Mouse (Mus musculus): ENCODE data around the gene Wdr37. TPM values are rescaled to one million over a fixed set of nuclear protein-coding genes. Genes with fewer than 3 reads are reported as not detected.
A peak's percentile ranks its signal among the peaks of the same experiment; 100 is the strongest.

Wdr37 gene
- polyA plus RNA-seq, 1 experiment = 32.8 TPM

- no peaks in the 10 kb centered on the region; the same call in 1 of the 2 replicates for H3K4me1 ChIP-seq (ENCODE audit: control insufficient read depth, insufficient read depth, low read length)
- 0 out of 2 replicates have a peak overlapping the region, but pooled peaks have one; percentile 39 for H3K27ac ChIP-seq (ENCODE audit: insufficient read depth, low read length)
- peak overlapping the region; percentile 66 for H3K4me3 ChIP-seq (ENCODE audit: insufficient read depth, low read length)
- TF ChIP-seq POLR2A (IDR thresholded peaks at IDR 0.05; ENCODE audit: low read depth, low read length) (no peak), CTCF (IDR thresholded peaks at IDR 0.05; ENCODE audit: borderline replicate concordance, insufficient read depth, low read length) (no peak)
These were observed 1.6 kb downstream of the Wdr37 start for GRCm38 (mm10) chr13:8870160-8870509.

GRCm38 (mm10) chr13:8869578-8870157 is 2.0 kb downstream of the Wdr37 start:
- H3K4me3 ChIP-seq (ENCODE audit: insufficient read depth, low read length) = peak overlapping the region; percentile 66
- no peak overlapping the region for H3K27ac ChIP-seq (ENCODE audit: insufficient read depth, low read length)
- no peaks in the 10 kb centered on the region; the same call in 1 of the 2 replicates for H3K4me1 ChIP-seq (ENCODE audit: control insufficient read depth, insufficient read depth, low read length)
- no peak for TF ChIP-seq CTCF (IDR thresholded peaks at IDR 0.05; ENCODE audit: borderline replicate concordance, insufficient read depth, low read length)
- no peak for TF ChIP-seq POLR2A (IDR thresholded peaks at IDR 0.05; ENCODE audit: low read depth, low read length)

- Histone ChIP-seq H3K4me3 (ENCODE audit: insufficient read depth, low read length) (no peak overlapping the region), H3K27ac (ENCODE audit: insufficient read depth, low read length) (no peak overlapping the region), H3K4me1 (ENCODE audit: control insufficient read depth, insufficient read depth, low read length) (no peaks in the 10 kb centered on the region; the same call in 1 of the 2 replicates)
- TF ChIP-seq CTCF (IDR thresholded peaks at IDR 0.05; ENCODE audit: borderline replicate concordance, insufficient read depth, low read length) (no peak), POLR2A (IDR thresholded peaks at IDR 0.05; ENCODE audit: low read depth, low read length) (no peak)
These were observed 5.1 kb downstream of the Wdr37 start for GRCm38 (mm10) chr13:8866612-8867011.

- Histone ChIP-seq H3K4me3 (ENCODE audit: insufficient read depth, low read length) (no peak overlapping the region), H3K4me1 (ENCODE audit: control insufficient read depth, insufficient read depth, low read length) (no peaks in the 10 kb centered on the region; the same call in 1 of the 2 replicates), H3K27ac (ENCODE audit: insufficient read depth, low read length) (no peak overlapping the region)
- TF ChIP-seq CTCF (IDR thresholded peaks at IDR 0.05; ENCODE audit: borderline replicate concordance, insufficient read depth, low read length) = no peak
- TF ChIP-seq POLR2A (IDR thresholded peaks at IDR 0.05; ENCODE audit: low read depth, low read length) = no peak
These were observed 6.7 kb downstream of the Wdr37 start for GRCm38 (mm10) chr13:8864990-8865389.

- no peaks in the 10 kb centered on the region for H3K4me1 ChIP-seq (ENCODE audit: control insufficient read depth, insufficient read depth, low read length)
- H3K27ac ChIP-seq (ENCODE audit: insufficient read depth, low read length) = no peak overlapping the region
- TF ChIP-seq CTCF (IDR thresholded peaks at IDR 0.05; ENCODE audit: borderline replicate concordance, insufficient read depth, low read length) (no peak), POLR2A (IDR thresholded peaks at IDR 0.05; ENCODE audit: low read depth, low read length) (no peak)
- H3K4me3 ChIP-seq (ENCODE audit: insufficient read depth, low read length) = no peak overlapping the region
These were observed 10.8 kb downstream of the Wdr37 start for GRCm38 (mm10) chr13:8860861-8861260.

GRCm38 (mm10) chr13:8858453-8858852 is 13.3 kb downstream of the Wdr37 start:
- Histone ChIP-seq H3K4me3 (ENCODE audit: insufficient read depth, low read length) (no peak overlapping the region), H3K4me1 (ENCODE audit: control insufficient read depth, insufficient read depth, low read length) (no peaks in the 10 kb centered on the region), H3K27ac (ENCODE audit: insufficient read depth, low read length) (no peak overlapping the region)
- TF ChIP-seq CTCF (IDR thresholded peaks at IDR 0.05; ENCODE audit: borderline replicate concordance, insufficient read depth, low read length) = no peak
- TF ChIP-seq POLR2A (IDR thresholded peaks at IDR 0.05; ENCODE audit: low read depth, low read length) = no peak

- Histone ChIP-seq H3K4me3 (ENCODE audit: insufficient read depth, low read length) (no peak overlapping the region), H3K4me1 (ENCODE audit: control insufficient read depth, insufficient read depth, low read length) (no peaks in the 10 kb centered on the region), H3K27ac (ENCODE audit: insufficient read depth, low read length) (no peak overlapping the region)
- TF ChIP-seq POLR2A (IDR thresholded peaks at IDR 0.05; ENCODE audit: low read depth, low read length) (no peak), CTCF (IDR thresholded peaks at IDR 0.05; ENCODE audit: borderline replicate concordance, insufficient read depth, low read length) (no peak)
These were observed 16.9 kb downstream of the Wdr37 start for GRCm38 (mm10) chr13:8854769-8855168.

GRCm38 (mm10) chr13:8853424-8853823 is 18.3 kb downstream of the Wdr37 start:
- Histone ChIP-seq H3K4me1 (ENCODE audit: control insufficient read depth, insufficient read depth, low read length) (no peaks in the 10 kb centered on the region), H3K4me3 (ENCODE audit: insufficient read depth, low read length) (no peak overlapping the region), H3K27ac (ENCODE audit: insufficient read depth, low read length) (no peak overlapping the region)
- no peak for TF ChIP-seq POLR2A (IDR thresholded peaks at IDR 0.05; ENCODE audit: low read depth, low read length)
- TF ChIP-seq CTCF (IDR thresholded peaks at IDR 0.05; ENCODE audit: borderline replicate concordance, insufficient read depth, low read length) = no peak

GRCm38 (mm10) chr13:8849311-8849710 is 22.4 kb downstream of the Wdr37 start:
- Histone ChIP-seq H3K27ac (ENCODE audit: insufficient read depth, low read length) (no peak overlapping the region), H3K4me3 (ENCODE audit: insufficient read depth, low read length) (no peak overlapping the region), H3K4me1 (ENCODE audit: control insufficient read depth, insufficient read depth, low read length) (no peaks in the 10 kb centered on the region; the same call in 1 of the 2 replicates)
- TF ChIP-seq POLR2A (IDR thresholded peaks at IDR 0.05; ENCODE audit: low read depth, low read length) (no peak), CTCF (IDR thresholded peaks at IDR 0.05; ENCODE audit: borderline replicate concordance, insufficient read depth, low read length) (no peak)

GRCm38 (mm10) chr13:8847702-8848101 is 24.0 kb downstream of the Wdr37 start:
- Histone ChIP-seq H3K27ac (ENCODE audit: insufficient read depth, low read length) (no peak overlapping the region), H3K4me3 (ENCODE audit: insufficient read depth, low read length) (no peak overlapping the region), H3K4me1 (ENCODE audit: control insufficient read depth, insufficient read depth, low read length) (no peaks in the 10 kb centered on the region; the same call in 1 of the 2 replicates)
- TF ChIP-seq POLR2A (IDR thresholded peaks at IDR 0.05; ENCODE audit: low read depth, low read length) (no peak), CTCF (IDR thresholded peaks at IDR 0.05; ENCODE audit: borderline replicate concordance, insufficient read depth, low read length) (no peak)
